Mouse (Mus musculus): ENCODE measurements around the gene Hsf2bp. TPM values are rescaled to one million over a fixed set of nuclear protein-coding genes. Genes with fewer than 3 reads are reported as not detected.

Hsf2bp gene
- polyA plus RNA-seq, 1 experiment = 6.8 TPM

GRCm38 (mm10) chr17:32048351-32048750, 12.2 kb upstream of the Hsf2bp start:
- 87% methylated on average over 5 of the region's 5 CpGs for WGBS
- TF ChIP-seq POLR2A (IDR thresholded peaks at IDR 0.05; ENCODE audit: borderline replicate concordance, control insufficient read depth, low read depth, low read length) (no peak), CTCF (IDR thresholded peaks at IDR 0.05; ENCODE audit: control insufficient read depth, insufficient read depth, low read length) (no peak)
- Histone ChIP-seq H3K27ac (ENCODE audit: control insufficient read depth, insufficient read depth, low read depth, low read length, poor library complexity) (no peak overlapping the region), H3K4me3 (replicated peaks; ENCODE audit: control insufficient read depth, low read depth, low read length) (no peak overlapping the region), H3K4me1 (ENCODE audit: control insufficient read depth, insufficient read depth, low read length) (no peaks in the 10 kb centered on the region; the same call in 1 of the 2 replicates)

GRCm38 (mm10) chr17:32046541-32046940, 10.4 kb upstream of the Hsf2bp start:
- Histone ChIP-seq H3K4me1 (ENCODE audit: control insufficient read depth, insufficient read depth, low read length) (no peaks in the 10 kb centered on the region), H3K4me3 (replicated peaks; ENCODE audit: control insufficient read depth, low read depth, low read length) (no peak overlapping the region), H3K27ac (ENCODE audit: control insufficient read depth, insufficient read depth, low read depth, low read length, poor library complexity) (no peak overlapping the region)
- 76% methylated on average over 5 of the region's 5 CpGs for WGBS
- TF ChIP-seq POLR2A (IDR thresholded peaks at IDR 0.05; ENCODE audit: borderline replicate concordance, control insufficient read depth, low read depth, low read length) (no peak), CTCF (IDR thresholded peaks at IDR 0.05; ENCODE audit: control insufficient read depth, insufficient read depth, low read length) (no peak)

- H3K4me1 ChIP-seq (ENCODE audit: control insufficient read depth, insufficient read depth, low read length) = no peaks in the 10 kb centered on the region; the same call in 1 of the 2 replicates
- peak overlapping the region; percentile 77 for H3K27ac ChIP-seq (ENCODE audit: control insufficient read depth, insufficient read depth, low read depth, low read length, poor library complexity)
- H3K4me3 ChIP-seq (replicated peaks; ENCODE audit: control insufficient read depth, low read depth, low read length) = peak overlapping the region; percentile 10
- 32% methylated on average over 10 of the region's 10 CpGs for WGBS
- TF ChIP-seq CTCF (IDR thresholded peaks at IDR 0.05; ENCODE audit: control insufficient read depth, insufficient read depth, low read length) (no peak), POLR2A (IDR thresholded peaks at IDR 0.05; ENCODE audit: borderline replicate concordance, control insufficient read depth, low read depth, low read length) (no peak)
Measured at GRCm38 (mm10) chr17:32040263-32040662, 4.1 kb upstream of the Hsf2bp start.

GRCm38 (mm10) chr17:32036509-32037438, 625 bp upstream of the Hsf2bp start:
- Histone ChIP-seq H3K27ac (ENCODE audit: control insufficient read depth, insufficient read depth, low read depth, low read length, poor library complexity) (peak overlapping the region; percentile 44; the same call in 1 of the 2 replicates), H3K4me3 (replicated peaks; ENCODE audit: control insufficient read depth, low read depth, low read length) (peak overlapping the region; percentile 84), H3K4me1 (ENCODE audit: control insufficient read depth, insufficient read depth, low read length) (no peaks in the 10 kb centered on the region; the same call in 1 of the 2 replicates)
- no peak for TF ChIP-seq CTCF (IDR thresholded peaks at IDR 0.05; ENCODE audit: control insufficient read depth, insufficient read depth, low read length)
- TF ChIP-seq POLR2A (IDR thresholded peaks at IDR 0.05; ENCODE audit: borderline replicate concordance, control insufficient read depth, low read depth, low read length) = no peak
- under 1% methylated on average over 46 of the region's 46 CpGs for WGBS

- H3K4me3 ChIP-seq (replicated peaks; ENCODE audit: control insufficient read depth, low read depth, low read length) = no peak overlapping the region
- TF ChIP-seq CTCF (IDR thresholded peaks at IDR 0.05; ENCODE audit: control insufficient read depth, insufficient read depth, low read length) (no peak), POLR2A (IDR thresholded peaks at IDR 0.05; ENCODE audit: borderline replicate concordance, control insufficient read depth, low read depth, low read length) (no peak)
- no peak overlapping the region for H3K27ac ChIP-seq (ENCODE audit: control insufficient read depth, insufficient read depth, low read depth, low read length, poor library complexity)
- no peaks in the 10 kb centered on the region; the same call in 1 of the 2 replicates for H3K4me1 ChIP-seq (ENCODE audit: control insufficient read depth, insufficient read depth, low read length)
- 92% methylated on average over 23 of the region's 23 CpGs for WGBS
Measured at GRCm38 (mm10) chr17:32034322-32034721, 1.8 kb downstream of the Hsf2bp start.

GRCm38 (mm10) chr17:32031684-32032083, 4.5 kb downstream of the Hsf2bp start:
- no peak overlapping the region for H3K4me3 ChIP-seq (replicated peaks; ENCODE audit: control insufficient read depth, low read depth, low read length)
- no peaks in the 10 kb centered on the region for H3K4me1 ChIP-seq (ENCODE audit: control insufficient read depth, insufficient read depth, low read length)
- 50% methylated on average over 7 of the region's 7 CpGs for WGBS
- H3K27ac ChIP-seq (ENCODE audit: control insufficient read depth, insufficient read depth, low read depth, low read length, poor library complexity) = no peak overlapping the region
- TF ChIP-seq CTCF (IDR thresholded peaks at IDR 0.05; ENCODE audit: control insufficient read depth, insufficient read depth, low read length) (no peak), POLR2A (IDR thresholded peaks at IDR 0.05; ENCODE audit: borderline replicate concordance, control insufficient read depth, low read depth, low read length) (no peak)

GRCm38 (mm10) chr17:32028301-32028700, 7.8 kb downstream of the Hsf2bp start:
- no peak overlapping the region for H3K4me3 ChIP-seq (replicated peaks; ENCODE audit: control insufficient read depth, low read depth, low read length)
- H3K27ac ChIP-seq (ENCODE audit: control insufficient read depth, insufficient read depth, low read depth, low read length, poor library complexity) = no peak overlapping the region
- TF ChIP-seq POLR2A (IDR thresholded peaks at IDR 0.05; ENCODE audit: borderline replicate concordance, control insufficient read depth, low read depth, low read length) = no peak
- TF ChIP-seq CTCF (IDR thresholded peaks at IDR 0.05; ENCODE audit: control insufficient read depth, insufficient read depth, low read length) = no peak
- WGBS = 79% methylated on average over 3 of the region's 3 CpGs
- H3K4me1 ChIP-seq (ENCODE audit: control insufficient read depth, insufficient read depth, low read length) = no peaks in the 10 kb centered on the region

GRCm38 (mm10) chr17:32027666-32028065, 8.5 kb downstream of the Hsf2bp start:
- TF ChIP-seq POLR2A (IDR thresholded peaks at IDR 0.05; ENCODE audit: borderline replicate concordance, control insufficient read depth, low read depth, low read length) (no peak), CTCF (IDR thresholded peaks at IDR 0.05; ENCODE audit: control insufficient read depth, insufficient read depth, low read length) (no peak)
- Histone ChIP-seq H3K4me1 (ENCODE audit: control insufficient read depth, insufficient read depth, low read length) (no peaks in the 10 kb centered on the region), H3K4me3 (replicated peaks; ENCODE audit: control insufficient read depth, low read depth, low read length) (no peak overlapping the region), H3K27ac (ENCODE audit: control insufficient read depth, insufficient read depth, low read depth, low read length, poor library complexity) (no peak overlapping the region)
- WGBS = 27% methylated on average over 3 of the region's 3 CpGs

Data from bone marrow, adult 2 months (tissue).